Mouse (Mus musculus) stomach, embryonic 16.5 days (tissue): Measurements from ENCODE around the gene Xpo6. TPM values are rescaled to one million over a fixed set of nuclear protein-coding genes. Genes with fewer than 3 reads are reported as not detected.

Source experiments
- ATAC-seq: fragments of 200-750 bp; cut with Nextera tagmentation; 2 replicates; pipeline ENCODE4 v1.8.0; 2017; ENCODE audit warnings: moderate number of reproducible peaks, moderate TSS enrichment; ENCODE audit not compliant: insufficient read depth, low FRiP score
- H3K27ac ChIP-seq: fragments of 300-500 bp; sonication (generic); 2 replicates; pipeline ENCODE4 v1.5.1; 2014; ENCODE audit warnings: low read length
- H3K27me3 ChIP-seq: fragments of 300-500 bp; sonication (generic); 2 replicates; pipeline ENCODE4 v1.6.1; 2014; ENCODE audit warnings: low read length, control low read depth, mixed read lengths; ENCODE audit not compliant: control insufficient read depth, insufficient read depth
- H3K36me3 ChIP-seq: fragments of 300-500 bp; sonication (generic); 2 replicates; pipeline ENCODE4 v1.6.1; 2014; ENCODE audit warnings: low read length; ENCODE audit not compliant: control insufficient read depth, insufficient read depth
- H3K4me1 ChIP-seq: fragments of 300-500 bp; sonication (generic); 2 replicates; pipeline ENCODE4 v1.6.1; 2014; ENCODE audit warnings: low read length, control low read depth, mixed read lengths; ENCODE audit not compliant: control insufficient read depth, insufficient read depth
- H3K4me2 ChIP-seq: fragments of 300-500 bp; sonication (generic); 2 replicates; pipeline ENCODE4 v1.6.1; 2014; ENCODE audit warnings: low read depth, low read length, mixed read lengths
- H3K4me3 ChIP-seq: fragments of 300-500 bp; sonication (generic); replicated peaks from 2 replicates; pipeline ENCODE4 v1.5.1; 2014; ENCODE audit warnings: mild to moderate bottlenecking, low read length
- H3K9ac ChIP-seq: fragments of 300-500 bp; sonication (generic); 2 replicates; pipeline ENCODE4 v1.6.1; 2014; ENCODE audit warnings: low read length
- H3K9me3 ChIP-seq: fragments of 300-500 bp; sonication (generic); replicated peaks from 2 replicates; pipeline ENCODE4 v1.6.1; 2016; ENCODE audit warnings: low read length, control low read depth; ENCODE audit not compliant: control insufficient read depth
- WGBS: fragments of 180-500 bp; shearing (Covaris S2); extraction: QIAGEN DNeasy Blood & Tissue Kit; methylation state at CpG from one replicate; pipeline ENCODE4 v1.1.7; 2014; 5-methylcytosine and 5-hydroxymethylcytosine counted together
- polyA plus RNA-seq: library from polyadenylated mRNA; unstranded; fragments of >200 nt; fragmentation: Nextera tagmentation; extraction: Ambion mirVana; gene quantifications from 2 replicates; pipeline ENCODE4 v1.2.1, GENCODE M21; 2015

The Xpo6 gene
- polyA plus RNA-seq, 1 experiment from 2014 or later = 36.9 TPM

DNA sequence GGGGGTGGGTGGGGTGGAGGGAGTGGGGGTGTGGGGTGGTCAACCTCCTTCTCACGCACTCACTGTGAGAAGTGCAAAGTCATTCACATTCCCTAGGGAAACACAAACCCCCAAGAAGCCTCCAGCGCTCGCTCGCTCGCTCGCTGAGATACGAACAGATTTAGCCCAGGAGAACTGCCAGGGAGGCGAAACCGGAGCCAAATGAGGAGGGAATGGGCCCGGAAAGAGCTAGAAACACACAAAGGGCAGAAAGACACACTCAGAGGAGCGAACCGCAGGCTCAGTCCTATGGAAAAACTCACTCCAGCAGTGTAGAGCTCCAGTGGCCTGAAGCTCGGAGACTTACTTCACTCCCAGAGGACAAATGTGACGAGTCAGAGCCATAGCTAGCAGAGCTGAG lies 133.5 kb downstream of the Xpo6 start:
- Histone ChIP-seq H3K27ac (no peak overlapping the region), H3K36me3 (no peaks in the 10 kb centered on the region), H3K4me1 (no peaks in the 10 kb centered on the region), H3K27me3 (no peaks in the 10 kb centered on the region), H3K4me2 (no peak overlapping the region), H3K9ac (no peak overlapping the region), H3K4me3 (no peak overlapping the region), H3K9me3 (peaks cover 3% of the 10 kb centered on the region; the same call in 1 of the 2 replicates)
- ATAC-seq = no peak
- WGBS = 42% methylated on average over 14 of the region's 14 CpGs

DNA sequence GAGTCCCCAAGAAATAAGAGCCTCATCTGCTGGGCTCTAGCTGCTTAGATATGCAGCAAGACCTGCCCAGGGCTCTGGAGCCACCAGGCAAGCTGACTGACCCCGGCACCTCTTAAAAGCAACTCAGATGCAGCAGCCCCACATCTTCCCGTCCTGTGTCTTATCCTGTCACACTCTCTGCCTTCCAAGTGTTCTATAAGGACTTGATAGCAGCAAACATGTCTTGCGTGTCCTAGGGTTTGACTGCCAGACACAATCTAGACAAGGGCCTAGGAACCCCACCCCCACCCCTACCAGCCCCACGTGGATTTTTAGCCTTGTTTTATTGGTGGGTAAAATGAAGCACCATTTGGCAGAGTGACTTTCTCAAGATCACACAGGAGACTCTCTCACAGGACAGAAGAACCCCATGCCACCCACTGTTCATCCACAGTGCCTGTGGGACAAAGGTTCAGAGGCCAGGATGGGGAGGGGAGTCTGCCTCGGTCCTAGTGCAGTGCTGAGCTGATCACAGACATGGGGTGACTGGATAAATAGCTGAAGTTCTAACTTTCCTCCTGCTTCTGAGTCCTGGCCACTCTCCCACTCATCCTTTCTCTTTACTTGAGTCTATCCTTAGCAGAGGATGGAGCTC lies 134.9 kb downstream of the Xpo6 start:
- Histone ChIP-seq H3K27ac (no peak overlapping the region), H3K9me3 (peaks cover 3% of the 10 kb centered on the region; the same call in 1 of the 2 replicates), H3K4me3 (no peak overlapping the region), H3K4me2 (no peak overlapping the region), H3K9ac (no peak overlapping the region), H3K27me3 (no peaks in the 10 kb centered on the region), H3K36me3 (no peaks in the 10 kb centered on the region), H3K4me1 (no peaks in the 10 kb centered on the region)
- no peak for ATAC-seq
- 78% methylated on average over 5 of the region's 5 CpGs for WGBS

- WGBS = 76% methylated on average over 4 of the region's 4 CpGs
- no peak for ATAC-seq
- H3K4me3 ChIP-seq = no peak overlapping the region
Measured at GRCm38 (mm10) chr7:126062228-126062627, 138.1 kb downstream of the Xpo6 start.

GRCm38 (mm10) chr7:126058918-126059317 lies 141.4 kb downstream of the Xpo6 start:
- H3K4me2 ChIP-seq = no peak overlapping the region
- H3K27me3 ChIP-seq = no peaks in the 10 kb centered on the region
- no peaks in the 10 kb centered on the region for H3K4me1 ChIP-seq
- no peak overlapping the region for H3K9ac ChIP-seq
- H3K9me3 ChIP-seq = no peaks in the 10 kb centered on the region
- 47% methylated on average over 7 of the region's 7 CpGs for WGBS
- H3K27ac ChIP-seq = no peak overlapping the region
- no peaks in the 10 kb centered on the region for H3K36me3 ChIP-seq
- ATAC-seq = no peak
- H3K4me3 ChIP-seq = no peak overlapping the region

More at GRCm38 (mm10) chr7:126062228-126062627, 138.1 kb downstream of the Xpo6 start:
- H3K4me1 ChIP-seq = no peaks in the 10 kb centered on the region
- H3K36me3 ChIP-seq = no peaks in the 10 kb centered on the region
- no peak overlapping the region for H3K9ac ChIP-seq
- no peaks in the 10 kb centered on the region for H3K27me3 ChIP-seq
- 0 out of 2 replicates have a peak, but pooled peaks cover 3% of the 10 kb centered on the region for H3K9me3 ChIP-seq
- H3K4me2 ChIP-seq = no peak overlapping the region
- no peak overlapping the region for H3K27ac ChIP-seq

DNA sequence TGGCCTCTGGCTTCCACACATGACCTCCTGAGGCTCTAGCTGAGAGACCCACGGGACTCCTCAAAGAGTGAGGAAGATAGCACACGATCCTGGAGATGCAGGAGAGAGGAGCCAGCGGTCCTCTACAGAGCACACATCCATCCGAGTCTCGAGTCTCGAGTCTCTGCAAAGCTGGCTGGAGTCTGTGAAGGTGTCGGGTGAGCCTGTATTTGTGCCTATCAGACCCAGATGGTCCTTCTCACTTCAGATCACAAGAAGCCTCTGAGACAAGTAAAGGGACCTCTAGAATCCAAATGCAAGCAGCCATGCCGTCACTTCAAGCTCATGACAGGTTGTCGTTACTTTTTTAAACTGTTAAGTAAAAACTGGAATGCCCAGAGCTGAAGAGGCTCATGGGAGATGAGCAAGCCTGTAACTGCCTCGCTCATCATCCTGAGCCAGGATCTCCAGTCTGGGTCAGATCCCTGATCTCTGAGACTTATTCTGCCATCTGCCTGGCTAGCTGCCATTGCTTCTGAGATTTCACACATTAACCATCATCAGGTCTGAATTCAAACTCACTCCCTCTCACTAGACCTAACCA lies 142.9 kb downstream of the Xpo6 start:
- H3K27ac ChIP-seq = no peak overlapping the region
- H3K4me1 ChIP-seq = no peaks in the 10 kb centered on the region
- 44% methylated on average over 10 of the region's 10 CpGs for WGBS
- no peak for ATAC-seq
- H3K4me2 ChIP-seq = no peak overlapping the region
- H3K4me3 ChIP-seq = no peak overlapping the region
- no peaks in the 10 kb centered on the region for H3K9me3 ChIP-seq
- no peak overlapping the region for H3K9ac ChIP-seq
- H3K36me3 ChIP-seq = no peaks in the 10 kb centered on the region
- no peaks in the 10 kb centered on the region for H3K27me3 ChIP-seq

- no peaks in the 10 kb centered on the region for H3K36me3 ChIP-seq
Measured at GRCm38 (mm10) chr7:126054574-126054973, 145.7 kb downstream of the Xpo6 start.

GRCm38 (mm10) chr7:126053618-126054017 lies 146.7 kb downstream of the Xpo6 start:
- ATAC-seq = no peak
- Histone ChIP-seq H3K27me3 (no peaks in the 10 kb centered on the region), H3K4me1 (no peaks in the 10 kb centered on the region), H3K9me3 (no peaks in the 10 kb centered on the region), H3K27ac (no peak overlapping the region), H3K36me3 (no peaks in the 10 kb centered on the region), H3K4me2 (no peak overlapping the region), H3K9ac (no peak overlapping the region), H3K4me3 (no peak overlapping the region)
- WGBS = 75% methylated on average over 7 of the region's 7 CpGs

More at GRCm38 (mm10) chr7:126054574-126054973, 145.7 kb downstream of the Xpo6 start:
- no peak overlapping the region for H3K4me2 ChIP-seq
- H3K27ac ChIP-seq = no peak overlapping the region
- no peak overlapping the region for H3K9ac ChIP-seq
- H3K9me3 ChIP-seq = no peaks in the 10 kb centered on the region
- no peaks in the 10 kb centered on the region for H3K4me1 ChIP-seq
- 51% methylated on average over 6 of the region's 6 CpGs for WGBS
- H3K27me3 ChIP-seq = no peaks in the 10 kb centered on the region
- ATAC-seq = no peak
- H3K4me3 ChIP-seq = no peak overlapping the region

GRCm38 (mm10) chr7:126051910-126052309 lies 148.4 kb downstream of the Xpo6 start:
- H3K4me2 ChIP-seq = no peak overlapping the region
- WGBS = 57% methylated on average over 6 of the region's 6 CpGs
- H3K27me3 ChIP-seq = no peaks in the 10 kb centered on the region
- no peaks in the 10 kb centered on the region for H3K36me3 ChIP-seq
- H3K4me1 ChIP-seq = no peaks in the 10 kb centered on the region
- no peak overlapping the region for H3K27ac ChIP-seq
- no peak overlapping the region for H3K9ac ChIP-seq
- ATAC-seq = no peak
- no peak overlapping the region for H3K4me3 ChIP-seq
- no peaks in the 10 kb centered on the region for H3K9me3 ChIP-seq
